Mouse (Mus musculus) adrenal gland (tissue): ENCODE results near the gene Ttyh3.

ENCODE experiments used
- intact Hi-C: fragments of 180-260 bp; cut with DNase I; formaldehyde crosslinking; loops from one replicate; pipeline ENCODE4 v1.15.1; 2025

Gene Ttyh3

GRCm38 (mm10) chr5:140611611-140612185 lies 37.1 kb downstream of the Ttyh3 start:
- intact Hi-C loops, result no loop called here

- intact Hi-C loops, result no loop called here
Measured at GRCm38 (mm10) chr5:140611021-140611583, 37.7 kb downstream of the Ttyh3 start.

- intact Hi-C loops, result no loop called here
Measured at GRCm38 (mm10) chr5:140610273-140611011, 38.4 kb downstream of the Ttyh3 start.

- intact Hi-C loops, result no loop called here
Measured at GRCm38 (mm10) chr5:140609511-140610272, 39.1 kb downstream of the Ttyh3 start.

GRCm38 (mm10) chr5:140608634-140609015 lies 40.2 kb downstream of the Ttyh3 start:
- intact Hi-C loops, result no loop called here

GRCm38 (mm10) chr5:140607836-140608633 lies 40.8 kb downstream of the Ttyh3 start:
- intact Hi-C loops, result no loop called here

- intact Hi-C loops, result no loop called here
Measured at GRCm38 (mm10) chr5:140607001-140607835, 41.6 kb downstream of the Ttyh3 start, which contains the start of gene Lfng. Gene Lfng (plus strand): TSS chr5:140607320.

GRCm38 (mm10) chr5:140606386-140606785 lies 42.4 kb downstream of the Ttyh3 start:
- intact Hi-C loops, result no loop called here

GRCm38 (mm10) chr5:140605228-140605627 lies 43.6 kb downstream of the Ttyh3 start:
- intact Hi-C loops, result no loop called here

GRCm38 (mm10) chr5:140604386-140604785 lies 44.4 kb downstream of the Ttyh3 start:
- intact Hi-C loops, result no loop called here

- intact Hi-C loops, result no loop called here
Measured at GRCm38 (mm10) chr5:140602540-140602939, 46.3 kb downstream of the Ttyh3 start.

GRCm38 (mm10) chr5:140601712-140602111 lies 47.1 kb downstream of the Ttyh3 start:
- intact Hi-C loops, result no loop called here

- intact Hi-C loops, result no loop called here
Measured at GRCm38 (mm10) chr5:140599939-140600338, 48.9 kb downstream of the Ttyh3 start.

- intact Hi-C loops, result no loop called here
Measured at GRCm38 (mm10) chr5:140597787-140598186, 51.0 kb downstream of the Ttyh3 start.

GRCm38 (mm10) chr5:140596927-140597588 lies 51.8 kb downstream of the Ttyh3 start:
- intact Hi-C loops, result no loop called here

- intact Hi-C loops, result no loop called here
Measured at GRCm38 (mm10) chr5:140596426-140596825, 52.4 kb downstream of the Ttyh3 start.

- intact Hi-C loops, result no loop called here
Measured at GRCm38 (mm10) chr5:140594846-140595245, 54.0 kb downstream of the Ttyh3 start.

- intact Hi-C loops, result no loop called here
Measured at GRCm38 (mm10) chr5:140589082-140589774, 59.6 kb downstream of the Ttyh3 start.
